Mouse (Mus musculus) naive thymus-derived CD4-positive, alpha-beta T cell, adult 5 months (primary cell): ENCODE results near the gene Adcy9. TPM values are rescaled to one million over a fixed set of nuclear protein-coding genes. Genes with fewer than 3 reads are reported as not detected.

ENCODE experiments used
- polyA plus RNA-seq: library from polyadenylated mRNA; unstranded; fragments of 100-300 nt; shearing (Covaris generic); gene quantifications from one replicate; pipeline ENCODE4 v1.2.1, GENCODE M21; 2017

Gene Adcy9
- polyA plus RNA-seq, result 0.39 TPM

GRCm38 (mm10) chr16:4420298-4421054, at the start of gene Adcy9:
TSS of gene Adcy9 (minus strand) at chr16:4420498.

Other genes starting within 250 kb of the Adcy9 start
- gene Crebbp, start 206.5 kb downstream of the Adcy9 start, polyA plus RNA-seq, result 43.8 TPM
- gene Srl, start 121.3 kb upstream of the Adcy9 start, polyA plus RNA-seq, result 0.91 TPM
- gene Tfap4, start 139.4 kb upstream of the Adcy9 start, polyA plus RNA-seq, result 2.0 TPM
- not detected for gene Glis2, start 174.2 kb upstream of the Adcy9 start, polyA plus RNA-seq
- gene Pam16, start 204.5 kb upstream of the Adcy9 start, polyA plus RNA-seq, result 12.3 TPM
- 1.3 TPM for gene Vasn, start 219.4 kb upstream of the Adcy9 start, polyA plus RNA-seq
- 34.8 TPM for gene Dnaja3, start 219.5 kb upstream of the Adcy9 start, polyA plus RNA-seq